Mouse (Mus musculus) small intestine, adult 2 months (tissue): ENCODE measurements around the gene Gm11060.

Experiments
- CTCF ChIP-seq: fragments of 200-500 bp; IDR thresholded peaks from 2 replicates; pipeline ENCODE4 v1.5.1; 2012; ENCODE audit warnings: low read depth, mild to moderate bottlenecking, control low read depth, inconsistent platforms, low read length, moderate library complexity, mixed read lengths; ENCODE audit not compliant: insufficient replicate concordance, insufficient read length; ENCODE audit errors: extremely low read depth
- POLR2A ChIP-seq: fragments of 200-500 bp; IDR thresholded peaks from 2 replicates; pipeline ENCODE4 v1.6.1; 2012; ENCODE audit warnings: low read depth, mild to moderate bottlenecking, control low read depth, inconsistent platforms, low read length, moderate library complexity

- TF ChIP-seq CTCF (no peak), POLR2A (no peak)
Measured at GRCm38 (mm10) chr2:105123431-105123830, 31.6 kb downstream of the Gm11060 start.
